Mouse (Mus musculus) G1E (cell line): ENCODE results near the gene Scel.

ENCODE experiments used
- CTCF ChIP-seq: IDR thresholded peaks from 2 replicates; pipeline ENCODE4 v1.5.1; 2012; ENCODE audit warnings: low read depth, low read length, inconsistent platforms, mixed read lengths
- GATA1 ChIP-seq: IDR thresholded peaks from 2 replicates; pipeline ENCODE4 v1.6.1; 2012; ENCODE audit warnings: borderline replicate concordance, low read length, inconsistent platforms, mixed read lengths
- GATA2 ChIP-seq: IDR thresholded peaks from 2 replicates; pipeline ENCODE4 v1.6.1; 2012; ENCODE audit warnings: low read depth, low read length, inconsistent platforms, borderline replicate concordance
- TAL1 ChIP-seq: conservative IDR thresholded peaks from 2 replicates; pipeline ENCODE4 v1.6.1; 2012; ENCODE audit warnings: low read depth, low read length, inconsistent platforms, mixed read lengths

DNA sequence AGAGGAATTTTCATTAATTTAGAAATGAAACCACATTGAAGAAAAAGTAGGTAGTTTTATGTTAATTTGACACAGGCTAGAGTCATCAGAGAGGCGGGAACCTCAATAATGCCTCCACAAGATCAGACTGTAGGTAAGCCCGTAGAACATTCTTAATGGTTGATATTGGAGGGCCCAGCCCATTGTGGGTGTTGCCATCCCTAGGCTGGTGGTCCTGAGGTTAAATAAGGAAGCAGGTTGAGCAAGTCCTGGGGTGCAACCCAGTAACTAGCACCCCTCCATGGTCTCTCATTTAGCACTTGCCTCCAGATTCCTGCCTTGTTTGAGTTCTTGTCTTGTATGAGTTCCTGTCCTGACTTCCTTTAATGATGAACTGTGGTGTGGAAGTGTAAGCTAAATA lies 138.4 kb downstream of the Scel start:
- TF ChIP-seq CTCF (no peak), GATA2 (no peak), GATA1 (no peak), TAL1 (no peak)
